Mouse (Mus musculus) spleen, postnatal 10 days (tissue): ENCODE measurements around the gene Srarp.

Experiments
- DNase-seq, 2 experiments: peaks; one replicate each; pipeline ENCODE4 v3.0.0; 2021 to 2022; ENCODE audit warnings: low spot score in 2 of 2

Gene Srarp

GRCm38 (mm10) chr4:141435974-141436373 is at the start of gene Srarp:
Gene Srarp (minus strand): TSS chr4:141436105.
- DNase-seq = no peak

GRCm38 (mm10) chr4:141484071-141484470 is 48.2 kb upstream of the Srarp start:
- DNase-seq = no peak

- no peak for DNase-seq
Measured at GRCm38 (mm10) chr4:141479411-141479810, 43.5 kb upstream of the Srarp start.

GRCm38 (mm10) chr4:141478794-141479193 is 42.9 kb upstream of the Srarp start:
- no peak for DNase-seq

GRCm38 (mm10) chr4:141478225-141478624 is 42.3 kb upstream of the Srarp start:
- no peak for DNase-seq

- DNase-seq = peak in 1 of 2 experiments; percentile 64
Measured at GRCm38 (mm10) chr4:141477681-141478102, 41.8 kb upstream of the Srarp start.

GRCm38 (mm10) chr4:141474431-141474830 is 38.5 kb upstream of the Srarp start:
- DNase-seq = no peak

- no peak for DNase-seq
Measured at GRCm38 (mm10) chr4:141472641-141473321, 36.9 kb upstream of the Srarp start.

GRCm38 (mm10) chr4:141471491-141471890 is 35.6 kb upstream of the Srarp start:
- no peak for DNase-seq

- DNase-seq = no peak
Measured at GRCm38 (mm10) chr4:141469343-141469742, 33.4 kb upstream of the Srarp start.

- DNase-seq = no peak
Measured at GRCm38 (mm10) chr4:141468576-141468975, 32.7 kb upstream of the Srarp start.

GRCm38 (mm10) chr4:141467581-141467927 is 31.6 kb upstream of the Srarp start:
- DNase-seq = no peak

GRCm38 (mm10) chr4:141466844-141467580 is 31.1 kb upstream of the Srarp start:
- no peak for DNase-seq

GRCm38 (mm10) chr4:141466289-141466795 is 30.4 kb upstream of the Srarp start:
- no peak for DNase-seq

- no peak for DNase-seq
Measured at GRCm38 (mm10) chr4:141465512-141466288, 29.8 kb upstream of the Srarp start.

GRCm38 (mm10) chr4:141464722-141465121 is 28.8 kb upstream of the Srarp start:
- no peak for DNase-seq

- no peak for DNase-seq
Measured at GRCm38 (mm10) chr4:141463472-141463871, 27.6 kb upstream of the Srarp start.

- DNase-seq = no peak
Measured at GRCm38 (mm10) chr4:141461576-141461975, 25.7 kb upstream of the Srarp start.

- DNase-seq = no peak
Measured at GRCm38 (mm10) chr4:141461088-141461487, 25.2 kb upstream of the Srarp start.

GRCm38 (mm10) chr4:141460481-141460880 is 24.6 kb upstream of the Srarp start:
- DNase-seq = no peak

GRCm38 (mm10) chr4:141459766-141460165 is 23.9 kb upstream of the Srarp start:
- DNase-seq = no peak

GRCm38 (mm10) chr4:141458888-141459287 is 23.0 kb upstream of the Srarp start:
- no peak for DNase-seq
